Mouse (Mus musculus) gastrocnemius, postnatal 36 days (tissue): ENCODE data around the gene Snrk. TPM values are rescaled to one million over a fixed set of nuclear protein-coding genes. Genes with fewer than 3 reads are reported as not detected.

ENCODE experiments used
- DNase-seq, 2 experiments: peaks; one replicate each; pipeline ENCODE4 v3.0.0; 2022
- intact Hi-C: fragments of 180-260 bp; cut with DNase I; formaldehyde crosslinking; loops from one replicate; pipeline ENCODE4 v1.15.1; 2025
- long read RNA-seq, 2 experiments: library from polyadenylated mRNA; stranded (forward); transcript quantifications; one replicate each; pipeline ENCODE4 v2.0.0; 2021
- total RNA-seq, 2 experiments: library from RNA; stranded (reverse); gene quantifications; 2 replicates each; pipeline ENCODE4 v1.2.3; 2021

Snrk gene
- 10 to 100 TPM; 54.0 to 66.3 TPM for total RNA-seq
- long read RNA-seq, experiment 1, full-length matches to known transcripts = 5 of 29 reads
- long read RNA-seq, experiment 1, partial matches to known transcripts = 2 of 29 reads
- long read RNA-seq, experiment 1, other reads (novel, unspliced or antisense) = 22 of 29 reads
- long read RNA-seq, experiment 2, full-length matches to known transcripts = 4 of 27 reads
- long read RNA-seq, experiment 2, partial matches to known transcripts = 5 of 27 reads
- long read RNA-seq, experiment 2, other reads (novel, unspliced or antisense) = 18 of 27 reads

GRCm38 (mm10) chr9:122117112-122117616 lies at the start of gene Snrk:
Gene Snrk, plus strand, starts transcription at chr9:122117266.
- intact Hi-C loops = loop anchor here (5.0 kb wide), 1 partner anchor 90 kb away; no protein-coding TSS in a partner anchor
- peak; percentile 84 to 86 for DNase-seq

- intact Hi-C loops = no loop called here
Measured at GRCm38 (mm10) chr9:122067654-122068053, 49.4 kb upstream of the Snrk start.

GRCm38 (mm10) chr9:122069560-122070174 lies 47.4 kb upstream of the Snrk start:
- intact Hi-C loops = no loop called here
- DNase-seq = no peak

More at GRCm38 (mm10) chr9:122067654-122068053, 49.4 kb upstream of the Snrk start:
- DNase-seq = no peak

DNA sequence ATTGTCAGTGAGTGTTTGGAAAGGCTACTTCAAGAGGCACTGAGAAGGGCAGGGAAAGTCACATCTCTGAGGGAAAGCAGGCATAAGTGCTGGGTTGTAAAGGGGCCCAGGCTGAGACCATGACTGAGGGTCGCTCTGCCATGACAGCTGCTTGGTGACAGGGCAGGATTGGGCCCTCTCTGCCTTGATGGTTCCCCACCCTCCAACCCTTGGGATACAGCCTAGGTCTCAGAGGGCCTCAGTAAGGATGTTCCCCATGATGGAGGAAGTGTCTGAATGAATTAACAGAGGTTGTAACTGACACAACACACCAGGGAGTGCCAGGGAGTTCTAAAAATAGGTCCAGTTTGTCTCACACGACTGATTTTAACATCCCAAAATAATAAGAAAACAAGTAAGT lies 43.1 kb upstream of the Snrk start:
- intact Hi-C loops = no loop called here
- no peak for DNase-seq

DNA sequence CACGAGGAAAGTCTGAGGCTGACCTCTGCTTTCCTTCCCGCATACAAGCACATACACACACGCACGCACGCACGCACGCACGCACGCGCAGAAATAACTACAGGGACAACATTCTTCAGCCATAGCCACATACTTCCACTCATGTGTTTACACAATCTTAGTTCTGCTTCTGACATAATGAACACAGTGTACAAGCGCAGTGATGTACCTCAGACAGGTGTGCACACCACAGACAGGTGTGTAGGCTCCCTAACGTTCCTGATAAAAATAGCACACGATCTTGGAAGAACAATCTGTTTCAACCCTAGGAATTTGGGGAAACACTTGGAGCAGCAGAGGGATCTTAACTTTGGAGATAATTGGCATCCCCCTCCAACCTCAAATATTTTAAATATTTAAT lies 42.5 kb upstream of the Snrk start:
- intact Hi-C loops = no loop called here
- no peak for DNase-seq

DNA sequence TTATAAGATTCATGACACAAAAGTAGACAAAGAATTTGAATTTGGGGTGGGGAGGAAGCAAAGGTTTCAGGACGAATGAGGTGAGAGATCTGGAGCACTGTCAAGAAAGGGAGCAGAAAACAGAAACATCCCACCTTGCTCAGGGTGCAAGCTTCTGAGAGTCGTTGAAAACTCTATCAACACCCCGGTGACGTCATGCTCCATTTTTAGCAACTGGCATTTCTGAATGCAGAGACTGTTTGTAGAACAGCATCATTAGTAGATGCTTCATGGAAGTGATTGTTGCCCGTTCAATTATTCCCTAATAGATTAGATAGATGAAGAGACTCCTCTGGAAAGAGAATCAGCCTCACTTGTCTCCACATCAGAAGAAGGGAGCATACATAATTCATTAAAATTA lies 38.6 kb upstream of the Snrk start:
- intact Hi-C loops = no loop called here
- no peak for DNase-seq

GRCm38 (mm10) chr9:122083698-122084097 lies 33.4 kb upstream of the Snrk start:
- DNase-seq = no peak
- intact Hi-C loops = no loop called here

GRCm38 (mm10) chr9:122084175-122084574 lies 32.9 kb upstream of the Snrk start:
- peak in 1 of 2 experiments; percentile 46 for DNase-seq
- intact Hi-C loops = no loop called here

GRCm38 (mm10) chr9:122084636-122085035 lies 32.4 kb upstream of the Snrk start:
- DNase-seq = no peak
- intact Hi-C loops = no loop called here

DNA sequence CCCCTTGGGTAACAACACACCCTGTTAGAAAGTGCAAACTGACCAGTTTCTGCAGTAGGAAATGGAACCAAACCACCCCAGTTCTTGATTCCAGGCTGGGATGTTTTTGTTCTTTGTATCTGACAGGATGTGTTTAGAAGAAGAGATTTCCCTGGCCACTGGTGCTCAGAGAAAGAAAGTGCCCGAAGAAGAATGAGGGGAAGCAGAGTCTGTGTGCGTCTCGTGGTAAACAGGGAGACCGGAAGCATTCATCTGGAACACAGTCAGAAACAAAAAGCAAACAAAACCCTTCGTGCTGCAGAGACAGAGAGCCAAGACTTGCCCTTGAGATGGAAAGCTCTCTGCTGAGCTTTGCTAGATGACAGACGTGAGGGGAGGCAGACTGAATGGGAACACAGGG lies 32.0 kb upstream of the Snrk start:
- intact Hi-C loops = no loop called here

GRCm38 (mm10) chr9:122085550-122086205 lies 31.4 kb upstream of the Snrk start:
- intact Hi-C loops = no loop called here
- DNase-seq = no peak

More for the DNA sequence above, 32.0 kb upstream of the Snrk start:
- DNase-seq = no peak

- intact Hi-C loops = no loop called here
Measured at GRCm38 (mm10) chr9:122087086-122087485, 30.0 kb upstream of the Snrk start.

GRCm38 (mm10) chr9:122091171-122091570 lies 25.9 kb upstream of the Snrk start:
- intact Hi-C loops = no loop called here
- DNase-seq = no peak

More at GRCm38 (mm10) chr9:122087086-122087485, 30.0 kb upstream of the Snrk start:
- DNase-seq = no peak

DNA sequence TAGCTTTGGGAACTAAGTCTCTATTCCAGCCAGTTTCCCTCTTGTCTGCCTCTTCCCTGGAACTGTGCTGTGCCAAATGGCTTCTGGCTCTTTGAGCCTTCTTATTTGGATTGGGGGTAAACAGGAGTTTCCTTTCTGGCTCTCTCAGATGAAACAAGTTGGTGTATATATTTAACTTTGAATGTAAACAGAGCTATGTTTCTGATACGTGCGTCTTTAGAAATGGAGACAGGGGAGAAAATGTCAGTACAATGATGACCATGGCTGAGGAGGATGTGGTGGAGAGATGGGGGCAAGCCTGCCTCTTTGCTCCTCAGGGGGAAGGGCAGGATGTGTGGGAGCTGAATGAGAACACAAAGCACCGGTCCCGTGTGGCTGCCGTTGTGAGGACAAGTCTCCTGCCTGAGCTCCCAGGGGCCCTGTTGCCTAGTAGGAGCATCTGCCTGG lies 25.3 kb upstream of the Snrk start:
- DNase-seq = no peak
- intact Hi-C loops = no loop called here

- intact Hi-C loops = no loop called here
- no peak for DNase-seq
Measured at GRCm38 (mm10) chr9:122094171-122094570, 22.9 kb upstream of the Snrk start.

- intact Hi-C loops = no loop called here
- DNase-seq = peak in 1 of 2 experiments; percentile 7
Measured at GRCm38 (mm10) chr9:122096822-122097511, 20.1 kb upstream of the Snrk start.

DNA sequence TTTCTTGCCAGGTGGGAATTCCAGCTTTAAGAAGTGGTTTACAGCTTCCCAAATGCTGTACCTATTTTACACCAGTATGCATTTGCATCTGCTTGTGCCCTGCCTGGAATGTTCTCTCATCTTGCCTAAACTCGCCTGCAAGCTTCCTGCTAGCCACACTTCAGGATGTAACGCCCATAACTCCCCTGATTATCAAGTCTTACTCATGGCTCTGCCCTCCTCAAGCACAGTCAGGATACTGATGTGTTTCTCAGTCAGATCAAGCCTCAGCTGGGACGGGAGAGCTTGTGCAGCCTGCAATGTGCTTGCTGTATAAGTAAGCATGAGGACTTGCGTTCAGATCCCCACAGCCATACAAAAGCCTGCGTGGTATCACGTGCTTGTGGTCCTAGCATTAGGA lies 19.5 kb upstream of the Snrk start:
- DNase-seq = peak in 1 of 2 experiments; percentile 9
- intact Hi-C loops = no loop called here

GRCm38 (mm10) chr9:122100584-122101127 lies 16.4 kb upstream of the Snrk start:
- peak in 1 of 2 experiments; percentile 3 for DNase-seq
- intact Hi-C loops = no loop called here

- intact Hi-C loops = no loop called here
- DNase-seq = peak in 1 of 2 experiments; percentile 3
Measured at GRCm38 (mm10) chr9:122101196-122101595, 15.9 kb upstream of the Snrk start.

DNA sequence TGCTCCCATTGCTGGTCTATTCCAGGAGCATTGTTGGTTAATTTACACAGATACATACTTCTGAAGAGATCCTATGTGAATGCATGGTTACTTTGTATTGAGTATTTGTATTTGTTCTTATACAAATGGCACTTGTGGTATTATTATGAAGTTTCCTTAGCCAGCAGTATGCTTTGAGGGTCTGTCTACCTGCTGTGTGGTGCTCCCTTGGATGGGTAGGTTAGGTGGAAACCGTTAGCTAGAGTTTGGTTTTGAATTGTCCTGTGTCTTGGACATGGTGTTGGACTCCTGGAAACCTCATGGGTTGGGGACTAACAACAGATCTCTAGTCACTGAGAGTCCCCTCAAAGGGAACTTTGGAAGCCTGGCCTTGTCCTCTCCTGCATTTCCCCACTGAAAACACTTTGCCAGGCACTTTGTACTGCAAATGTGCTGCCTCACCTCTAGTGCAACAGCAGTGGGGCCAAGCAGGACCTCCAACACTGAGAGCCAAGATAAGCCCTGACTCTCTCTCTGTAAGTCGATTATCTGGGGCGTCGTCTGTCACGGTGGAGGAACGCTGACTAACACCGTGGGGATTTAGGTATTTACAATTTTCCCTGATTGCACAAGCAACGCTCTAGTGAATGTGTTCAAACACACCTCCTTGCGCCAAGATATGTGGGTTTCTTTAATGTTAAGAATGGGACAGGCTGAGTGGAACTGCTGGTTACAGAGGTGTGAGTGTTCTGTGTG lies 13.3 kb upstream of the Snrk start:
- intact Hi-C loops = no loop called here
- peak in 1 of 2 experiments; percentile 5 for DNase-seq
